Mouse (Mus musculus): ENCODE measurements at regions not wholly inside any gene's neighbourhood (a gene's known extent, or its start where the extent isn't known, plus 50 kb on each side); places are given as distances from the start of the nearest gene placed in this dataset.

GRCm38 (mm10) chr1:152214376-152214775 lies 124.5 kb upstream of the 1700025G04Rik start:
- no peak for TF ChIP-seq TCF3 (IDR thresholded peaks at IDR 0.05; ENCODE audit: insufficient read length, low read depth)
- no peak for TF ChIP-seq POLR2A (IDR thresholded peaks at IDR 0.05; ENCODE audit: insufficient read length, low read depth)
- no peak for TF ChIP-seq MAX (IDR thresholded peaks at IDR 0.05; ENCODE audit: low read depth)
- TF ChIP-seq MYOG (IDR thresholded peaks at IDR 0.05; ENCODE audit: control insufficient read depth in 1 of 3, insufficient read depth in 1 of 3, insufficient read length in 2 of 3, low read depth in 2 of 3) = no peak
